In the genomic region with DNA sequence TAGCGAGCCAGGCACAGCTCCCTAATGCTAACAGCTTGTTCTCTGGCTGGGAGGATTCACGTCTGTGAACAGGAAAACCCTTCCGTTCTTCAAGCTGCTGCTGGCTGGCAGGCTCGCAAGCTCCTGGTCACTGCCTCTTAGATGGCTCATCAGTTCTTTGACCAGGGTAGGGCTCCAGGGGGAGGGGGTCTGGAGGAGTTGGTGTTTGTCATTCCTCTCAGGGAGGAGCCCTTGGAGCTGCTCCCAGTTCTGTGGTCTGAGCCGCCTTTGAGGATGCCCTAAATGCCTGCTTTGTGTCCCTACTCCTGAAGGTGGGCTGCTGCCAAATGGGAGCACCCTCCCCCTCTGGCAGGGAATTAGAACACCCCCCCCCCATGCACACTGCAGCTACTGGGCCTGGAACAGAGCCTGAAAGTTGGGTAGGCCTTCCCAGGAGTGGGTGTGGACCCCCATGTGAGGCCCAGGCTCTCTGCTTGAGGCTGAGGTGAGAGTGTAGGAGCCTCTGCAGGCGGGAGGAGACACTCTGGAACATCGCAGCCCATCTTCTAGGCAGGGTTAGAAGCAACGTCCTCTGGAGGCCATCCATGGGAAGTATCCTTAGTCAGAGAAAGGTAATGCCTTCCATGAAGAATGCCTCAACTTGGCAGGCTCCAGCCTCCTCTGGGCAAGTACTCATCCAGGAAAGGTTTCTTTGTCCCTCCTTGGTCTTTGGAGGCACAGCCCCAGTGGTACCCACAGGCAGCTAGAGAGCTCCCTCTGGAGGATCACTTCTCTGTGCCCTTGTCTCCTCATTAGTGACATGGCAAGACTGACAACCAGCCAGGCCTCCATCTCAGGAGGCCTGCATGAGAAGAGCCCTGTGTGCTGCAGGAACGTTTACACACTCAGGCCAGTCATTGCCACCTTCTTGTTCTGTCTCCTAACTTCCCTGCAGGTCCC, we compare ENCODE assay signal across 8 mouse cellular contexts. TPM values are rescaled to one million over a fixed set of nuclear protein-coding genes. Genes with fewer than 3 reads are reported as not detected.
DNase-seq lines count a peak whose midpoint lies in the region; ATAC-seq lines count a peak whose summit lies in the region.

No protein-coding gene starts in this region.

- WGBS in forebrain, embryonic 13.5 days: 39% methylated on average over 9 of the region's 9 CpGs
- 64% methylated on average over 9 of the region's 9 CpGs for WGBS in midbrain, embryonic 14.5 days

- peak; percentile 56 for ATAC-seq in forebrain, embryonic 13.5 days
- ATAC-seq in midbrain, embryonic 14.5 days (ENCODE audit: low FRiP score, low TSS enrichment): peak; percentile 71

- H3K4me2 ChIP-seq in forebrain, embryonic 13.5 days: no peak overlapping the region
- no peak overlapping the region for H3K4me2 ChIP-seq in midbrain, embryonic 14.5 days (ENCODE audit: low read length)

- H3K4me3 ChIP-seq in forebrain, embryonic 13.5 days: no peak overlapping the region
- no peak overlapping the region for H3K4me3 ChIP-seq in midbrain, embryonic 14.5 days (replicated peaks; ENCODE audit: low read depth, low read length)

- peak overlapping the region; percentile 59 for H3K27ac ChIP-seq in forebrain, embryonic 13.5 days
- H3K27ac ChIP-seq in midbrain, embryonic 14.5 days (replicated peaks; ENCODE audit: low read depth, low read length): peak overlapping the region; percentile 46; the same call in 1 of the 2 replicates

- intact Hi-C loops in gastrocnemius, postnatal 14 days (cut with DNase I; ENCODE audit: low total_unique reads): loop anchor here (2.0 to 10.0 kb wide), 3 partner anchors 63 to 141 kb away; no protein-coding TSS in a partner anchor
- intact Hi-C loops in heart, postnatal 14 days (cut with DNase I): loop anchor here (2.0 kb wide), 2 partner anchors 37 to 93 kb away; no protein-coding TSS in a partner anchor

- no peaks in the 10 kb centered on the region for H3K9me3 ChIP-seq in forebrain, embryonic 13.5 days (replicated peaks)
- no peaks in the 10 kb centered on the region for H3K9me3 ChIP-seq in midbrain, embryonic 14.5 days (ENCODE audit: control insufficient read depth, low read length)

- no peaks in the 10 kb centered on the region for H3K27me3 ChIP-seq in forebrain, embryonic 13.5 days
- H3K27me3 ChIP-seq in midbrain, embryonic 14.5 days (ENCODE audit: control insufficient read depth, insufficient read depth, low read length): no peaks in the 10 kb centered on the region

- H3K36me3 ChIP-seq in forebrain, embryonic 13.5 days (ENCODE audit: poor library complexity, severe bottlenecking): no peaks in the 10 kb centered on the region
- no peaks in the 10 kb centered on the region for H3K36me3 ChIP-seq in midbrain, embryonic 14.5 days (ENCODE audit: control insufficient read depth, insufficient read depth, low read length)

- H3K9ac ChIP-seq in forebrain, embryonic 13.5 days: no peak overlapping the region
- no peak overlapping the region; the same call in 1 of the 2 replicates for H3K9ac ChIP-seq in midbrain, embryonic 14.5 days (replicated peaks; ENCODE audit: low read length)

- peaks cover 83% of the 10 kb centered on the region for H3K4me1 ChIP-seq in forebrain, embryonic 13.5 days
- peaks cover 26% of the 10 kb centered on the region for H3K4me1 ChIP-seq in midbrain, embryonic 14.5 days (ENCODE audit: control insufficient read depth, insufficient read depth, low read length)

- DNase-seq in gastrocnemius, postnatal 14 days: peak; percentile 34
- no peak for DNase-seq in gastrocnemius, postnatal 10 days
- DNase-seq in layer of hippocampus, postnatal 14 days (ENCODE audit: low spot score in 2 of 2): peak; percentile 82 to 91
- peak; percentile 76 for DNase-seq in midbrain, embryonic 14.5 days
- no peak for DNase-seq in thymus, postnatal 4 days
- DNase-seq in adrenal gland, postnatal 25 days: no peak
- no peak for DNase-seq in heart, postnatal 14 days

RNA-seq across cellular contexts. Expression of gene Enho, which starts 24.2 kb away (rescaled TPM):
- 1 to 10 TPM; 6.7 to 9.9 TPM for total RNA-seq in gastrocnemius, postnatal 14 days (2021)
- 10 to 100 TPM; 12.9 to 14.5 TPM for total RNA-seq in gastrocnemius, postnatal 10 days (2021)
- 47.8 and 50.6 TPM in 2 replicates for polyA plus RNA-seq in forebrain, embryonic 13.5 days (2015; fragmentation: Nextera tagmentation; extraction: Ambion mirVana)
- total RNA-seq in layer of hippocampus, postnatal 14 days (2021): 10 to 100 TPM; 61.0 to 69.8 TPM
- 121 and 154 TPM in 2 replicates for polyA plus RNA-seq in midbrain, embryonic 14.5 days (2014; fragmentation: Nextera tagmentation; extraction: Ambion mirVana)
- total RNA-seq in adrenal gland, postnatal 25 days (2021): 2.0 and 3.9 TPM in 2 replicates
- 1 to 10 TPM; 4.3 to 4.6 TPM for total RNA-seq in heart, postnatal 14 days (2021)

RNA-seq across cellular contexts. Expression of gene Dnaic1, which starts 46.4 kb away (rescaled TPM):
- total RNA-seq in gastrocnemius, postnatal 14 days (2021): under 1 TPM; 0.47 to 0.58 TPM
- under 1 TPM; 0.56 to 0.63 TPM for total RNA-seq in gastrocnemius, postnatal 10 days (2021)
- polyA plus RNA-seq in forebrain, embryonic 13.5 days (2015; fragmentation: Nextera tagmentation; extraction: Ambion mirVana): 1.0 and 2.2 TPM in 2 replicates
- 10 to 100 TPM in 1 of 2 experiments, 1 to 10 TPM in 1; 7.2 to 13.3 TPM for total RNA-seq in layer of hippocampus, postnatal 14 days (2021)
- 2.0 and 2.8 TPM in 2 replicates for polyA plus RNA-seq in midbrain, embryonic 14.5 days (2014; fragmentation: Nextera tagmentation; extraction: Ambion mirVana)
- total RNA-seq in adrenal gland, postnatal 25 days (2021): 0.30 TPM in 1 of 2 replicates, not detected in the other
- total RNA-seq in heart, postnatal 14 days (2021): 1 to 10 TPM in 1 of 2 experiments, under 1 TPM in 1; 0.93 to 1.7 TPM

RNA-seq across cellular contexts. Expression of gene Fam219a, which starts 46.6 kb away (rescaled TPM):
- 10 to 100 TPM; 16.2 to 17.1 TPM for total RNA-seq in gastrocnemius, postnatal 14 days (2021)
- 10 to 100 TPM; 19.2 to 20.4 TPM for total RNA-seq in gastrocnemius, postnatal 10 days (2021)
- 8.0 and 10.8 TPM in 2 replicates for polyA plus RNA-seq in forebrain, embryonic 13.5 days (2015; fragmentation: Nextera tagmentation; extraction: Ambion mirVana)
- 100 to 1,000 TPM; 170 to 187 TPM for total RNA-seq in layer of hippocampus, postnatal 14 days (2021)
- polyA plus RNA-seq in midbrain, embryonic 14.5 days (2014; fragmentation: Nextera tagmentation; extraction: Ambion mirVana): 19.9 and 22.3 TPM in 2 replicates
- 15.0 and 20.0 TPM in 2 replicates for total RNA-seq in adrenal gland, postnatal 25 days (2021)
- total RNA-seq in heart, postnatal 14 days (2021): 10 to 100 TPM; 14.5 to 17.3 TPM

Comparison
In these comparisons a context has a peak if more than half of its experiments do, and no peak if none do; other contexts are left out.
1. DNase-seq: peak in gastrocnemius, postnatal 14 days (single experiment), layer of hippocampus, postnatal 14 days (2 of 2) and midbrain, embryonic 14.5 days (single experiment); none in gastrocnemius, postnatal 10 days (single experiment), thymus, postnatal 4 days (single experiment), adrenal gland, postnatal 25 days (single experiment) and heart, postnatal 14 days (0 of 2).